33 mouse cellular contexts compared by ENCODE assay signal in genomic region chr4:153593291-153593690, GRCm38 (mm10).
DNase-seq lines count a peak whose midpoint lies in the region; ATAC-seq lines count a peak whose summit lies in the region.
"Had no signal": no experiment of that assay in that cellular context is flagged by ENCODE, and none has a peak within 500 bp of the region (broad histone marks: within the 10 kb centered on the region; RNA-seq: fewer than 3 reads in every experiment).

No protein-coding gene starts in this region.

- H3K4me3 ChIP-seq in hindbrain, embryonic 12.5 days = no peak overlapping the region
- H3K4me3 ChIP-seq in hindbrain, embryonic 16.5 days (ENCODE audit: low read length) = no peak overlapping the region
- no peak overlapping the region for H3K4me3 ChIP-seq in embryonic facial prominence, embryonic 10.5 days
- no peak overlapping the region for H3K4me3 ChIP-seq in forebrain, embryonic 16.5 days (replicated peaks; ENCODE audit: low read length)
- H3K4me3 ChIP-seq: embryonic facial prominence, embryonic 12.5 days; forebrain, embryonic 10.5 days; layer of hippocampus, adult 2 months; left cerebral cortex, adult 2 months; liver, embryonic 12.5 days; neural tube, embryonic 12.5 days had no signal

- WGBS in hindbrain, embryonic 12.5 days = 65% methylated on average over 11 of the region's 11 CpGs
- 72% methylated on average over 11 of the region's 11 CpGs for WGBS in hindbrain, embryonic 16.5 days
- 61% methylated on average over 11 of the region's 11 CpGs for WGBS in embryonic facial prominence, embryonic 10.5 days
- WGBS in forebrain, embryonic 16.5 days = 84% methylated on average over 11 of the region's 11 CpGs

- H3K36me3 ChIP-seq in hindbrain, embryonic 12.5 days = no peaks in the 10 kb centered on the region
- H3K36me3 ChIP-seq in hindbrain, embryonic 16.5 days (ENCODE audit: control insufficient read depth, insufficient read depth, low read length) = no peaks in the 10 kb centered on the region
- no peaks in the 10 kb centered on the region for H3K36me3 ChIP-seq in embryonic facial prominence, embryonic 10.5 days (replicated peaks)
- H3K36me3 ChIP-seq in forebrain, embryonic 16.5 days (ENCODE audit: control insufficient read depth, insufficient read depth) = no peaks in the 10 kb centered on the region
- H3K36me3 ChIP-seq: embryonic facial prominence, embryonic 12.5 days; forebrain, embryonic 10.5 days; liver, embryonic 12.5 days; neural tube, embryonic 12.5 days had no signal

- DNase-seq in embryo, embryonic 11 days = peak; percentile 50
- DNase-seq in embryonic facial prominence, embryonic 10.5 days (ENCODE audit: low spot score) = peak; percentile 26
- DNase-seq in mesoderm, embryonic 11.5 days (ENCODE audit: low read depth, low spot score) = peak; percentile 66
- no peak for DNase-seq in heart, postnatal 14 days
- DNase-seq: adrenal gland, adult 8-10 months; B cell, adult 2 months; cerebellum, adult 8-10 months; cerebellum, postnatal 25 days; gastrocnemius, postnatal 25 days; heart, adult 11 months; heart, postnatal 4 days; kidney, adult 11 months; kidney, postnatal 36 days; liver, postnatal 0 days; lung, postnatal 36 days; midbrain, embryonic 14.5 days; right cerebral cortex, postnatal 4 days; thymus, adult 18-20 months; thymus, postnatal 25 days had no signal

- intact Hi-C loops in heart, postnatal 14 days (cut with DNase I) = no loop called here

- 0 out of 2 replicates have a peak overlapping the region, but pooled peaks have one; percentile 36 for H3K27ac ChIP-seq in hindbrain, embryonic 12.5 days
- no peak overlapping the region for H3K27ac ChIP-seq in hindbrain, embryonic 16.5 days (ENCODE audit: low read depth, low read length)
- no peak overlapping the region for H3K27ac ChIP-seq in embryonic facial prominence, embryonic 10.5 days (replicated peaks)
- no peak overlapping the region for H3K27ac ChIP-seq in forebrain, embryonic 16.5 days (ENCODE audit: low read length)
- H3K27ac ChIP-seq: embryonic facial prominence, embryonic 12.5 days; forebrain, embryonic 10.5 days; layer of hippocampus, adult 2 months; left cerebral cortex, adult 2 months; liver, embryonic 12.5 days; neural tube, embryonic 12.5 days; stomach, postnatal 0 days had no signal

- no peak overlapping the region for H3K9ac ChIP-seq in hindbrain, embryonic 12.5 days
- H3K9ac ChIP-seq in hindbrain, embryonic 16.5 days (ENCODE audit: low read depth, low read length) = no peak overlapping the region
- no peak overlapping the region for H3K9ac ChIP-seq in forebrain, embryonic 16.5 days (replicated peaks; ENCODE audit: low read depth, low read length)
- H3K9ac ChIP-seq: embryonic facial prominence, embryonic 12.5 days; liver, embryonic 12.5 days; liver, postnatal 0 days; neural tube, embryonic 12.5 days had no signal

- no peaks in the 10 kb centered on the region for H3K27me3 ChIP-seq in hindbrain, embryonic 12.5 days
- no peaks in the 10 kb centered on the region for H3K27me3 ChIP-seq in hindbrain, embryonic 16.5 days (replicated peaks; ENCODE audit: control insufficient read depth, insufficient read depth, low read length)
- H3K27me3 ChIP-seq in embryonic facial prominence, embryonic 10.5 days (replicated peaks; ENCODE audit: low read depth, poor library complexity, severe bottlenecking) = no peaks in the 10 kb centered on the region
- H3K27me3 ChIP-seq in forebrain, embryonic 16.5 days (replicated peaks; ENCODE audit: control insufficient read depth, insufficient read depth, low read length) = no peaks in the 10 kb centered on the region
- H3K27me3 ChIP-seq: embryonic facial prominence, embryonic 12.5 days; liver, embryonic 12.5 days; megakaryocyte, embryonic 14.5 days; neural tube, embryonic 12.5 days had no signal

- H3K4me1 ChIP-seq in hindbrain, embryonic 12.5 days = peaks cover 7% of the 10 kb centered on the region
- H3K4me1 ChIP-seq in hindbrain, embryonic 16.5 days (ENCODE audit: control insufficient read depth, insufficient read depth, low read depth, low read length) = no peaks in the 10 kb centered on the region
- peaks cover 16% of the 10 kb centered on the region for H3K4me1 ChIP-seq in embryonic facial prominence, embryonic 10.5 days
- H3K4me1 ChIP-seq in forebrain, embryonic 16.5 days (replicated peaks; ENCODE audit: control insufficient read depth, insufficient read depth, low read length) = no peaks in the 10 kb centered on the region
- H3K4me1 ChIP-seq: liver, embryonic 12.5 days; megakaryocyte, embryonic 14.5 days had no signal

- 0 out of 2 replicates have a peak, but pooled peaks have one; percentile 48 for ATAC-seq in hindbrain, embryonic 12.5 days (ENCODE audit: low FRiP score)
- ATAC-seq in hindbrain, embryonic 16.5 days = no peak; the same call in 1 of the 2 replicates
- ATAC-seq in forebrain, embryonic 16.5 days = no peak
- ATAC-seq: activated CD4-positive, CD25-positive, alpha-beta regulatory T cell, adult 4 months; inflammation-experienced regulatory T-cells, adult 6 months; liver, embryonic 12.5 days; liver, postnatal 0 days had no signal

- H3K9me3 ChIP-seq in hindbrain, embryonic 12.5 days (replicated peaks) = no peaks in the 10 kb centered on the region
- H3K9me3 ChIP-seq in hindbrain, embryonic 16.5 days (ENCODE audit: control insufficient read depth, low read length) = no peaks in the 10 kb centered on the region
- H3K9me3 ChIP-seq in embryonic facial prominence, embryonic 10.5 days = no peaks in the 10 kb centered on the region
- no peaks in the 10 kb centered on the region for H3K9me3 ChIP-seq in forebrain, embryonic 16.5 days (ENCODE audit: control insufficient read depth, low read length)
- H3K9me3 ChIP-seq: embryonic facial prominence, embryonic 12.5 days; forebrain, embryonic 10.5 days; liver, embryonic 12.5 days; neural tube, embryonic 12.5 days had no signal

- H3K4me2 ChIP-seq in hindbrain, embryonic 12.5 days (replicated peaks) = no peak overlapping the region
- H3K4me2 ChIP-seq in hindbrain, embryonic 16.5 days (ENCODE audit: low read length) = no peak overlapping the region
- no peak overlapping the region for H3K4me2 ChIP-seq in forebrain, embryonic 16.5 days (ENCODE audit: low read length)
- H3K4me2 ChIP-seq: embryonic facial prominence, embryonic 12.5 days; heart, embryonic 11.5 days; liver, embryonic 12.5 days; neural tube, embryonic 12.5 days had no signal

Comparison
In these comparisons a context has a peak if more than half of its experiments do, and no peak if none do; other contexts are left out.
1. DNase-seq: peak in embryo, embryonic 11 days (single experiment), embryonic facial prominence, embryonic 10.5 days (single experiment) and mesoderm, embryonic 11.5 days (single experiment); none in heart, postnatal 14 days (0 of 2).